Mouse (Mus musculus): ENCODE measurements around the gene Cluap1. TPM values are rescaled to one million over a fixed set of nuclear protein-coding genes. Genes with fewer than 3 reads are reported as not detected.

Gene Cluap1
- polyA plus RNA-seq, 1 experiment from 2014 or later, result 6.6 TPM

GRCm38 (mm10) chr16:3884201-3885064 is 24.2 kb upstream of the Cluap1 start, which contains the start of the genes Zfp597 and Gm20695:
Gene Zfp597, minus strand, starts transcription at chr16:3884561.
Gene Gm20695, plus strand, starts transcription at chr16:3884648.
- DNase-seq (peak; percentile 96), ATAC-seq (peak; percentile 97)
- H3K27me3 ChIP-seq (ENCODE audit: insufficient read depth, low read length), result no peaks in the 10 kb centered on the region
- TF ChIP-seq CTCF (IDR thresholded peaks at IDR 0.05; ENCODE audit: low read depth) (peak; percentile 70), EP300 (IDR thresholded peaks at IDR 0.05; ENCODE audit: low read depth) (no peak)
- H3K9ac ChIP-seq (replicated peaks), result peak within 1 kb of the TSS; percentile 98
- H3K27ac ChIP-seq (ENCODE audit: low read depth), result peak within 1 kb of the TSS; percentile 95
- peak within 1 kb of the TSS; percentile 97 for H3K4me2 ChIP-seq (ENCODE audit: low read depth, low read length)
- WGBS (ENCODE audit: insufficient replicate concordance), result 2% methylated on average over 81 of the region's 88 CpGs
- H3K4me1 ChIP-seq (ENCODE audit: insufficient read depth), result peaks cover 19% of the 10 kb centered on the region
- no peaks in the 10 kb centered on the region for H3K9me3 ChIP-seq (ENCODE audit: low read length)
- H3K4me3 ChIP-seq (ENCODE audit: low read depth, low read length), result peak within 1 kb of the TSS; percentile 99
- H3K36me3 ChIP-seq (replicated peaks; ENCODE audit: insufficient read depth, low read length), result peaks cover 3% of the 10 kb centered on the region

DNA sequence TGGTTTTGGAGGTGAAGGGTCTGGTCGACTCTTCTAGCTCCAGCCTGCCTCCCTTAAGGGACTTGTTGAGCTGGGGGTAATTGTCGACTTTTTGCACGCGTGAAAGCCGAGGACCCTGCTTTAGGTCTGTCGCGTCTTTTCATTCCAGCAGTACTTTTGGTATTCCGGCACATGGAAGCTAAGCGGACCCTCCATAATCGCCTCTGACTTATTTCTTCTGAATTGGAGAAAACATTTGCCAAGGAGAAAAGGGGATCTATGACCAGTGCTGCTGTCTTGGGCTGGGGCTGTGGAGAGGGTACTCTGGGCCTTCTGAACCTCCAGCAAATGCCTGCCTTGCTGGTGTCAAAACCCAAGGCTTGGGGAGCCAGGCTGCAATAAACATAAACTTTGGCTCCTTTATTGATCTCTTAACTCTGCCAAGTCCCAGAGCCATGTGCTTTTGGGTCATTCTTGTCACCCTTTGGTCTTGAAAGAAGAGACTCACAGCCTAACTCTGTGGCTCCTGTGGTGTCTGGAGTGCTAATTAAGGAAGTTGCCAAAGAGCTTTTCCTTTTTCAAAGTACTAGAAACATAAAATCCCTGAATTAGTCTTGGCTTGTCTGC is 23.4 kb upstream of the Cluap1 start:
- H3K4me3 ChIP-seq (ENCODE audit: low read depth, low read length), result peak overlapping the region; percentile 99
- peak overlapping the region; percentile 98 for H3K9ac ChIP-seq (replicated peaks)
- peak overlapping the region; percentile 95 for H3K27ac ChIP-seq (ENCODE audit: low read depth)
- ATAC-seq (peak; percentile 58), DNase-seq (peak; percentile 54)
- peaks cover 3% of the 10 kb centered on the region for H3K36me3 ChIP-seq (replicated peaks; ENCODE audit: insufficient read depth, low read length)
- WGBS (ENCODE audit: insufficient replicate concordance), result 5% methylated on average over 10 of the region's 10 CpGs
- peak overlapping the region; percentile 97 for H3K4me2 ChIP-seq (ENCODE audit: low read depth, low read length)
- TF ChIP-seq CTCF (IDR thresholded peaks at IDR 0.05; ENCODE audit: low read depth) (no peak), EP300 (IDR thresholded peaks at IDR 0.05; ENCODE audit: low read depth) (no peak)
- no peaks in the 10 kb centered on the region for H3K27me3 ChIP-seq (ENCODE audit: insufficient read depth, low read length)
- no peaks in the 10 kb centered on the region for H3K9me3 ChIP-seq (ENCODE audit: low read length)
- H3K4me1 ChIP-seq (ENCODE audit: insufficient read depth), result peaks cover 19% of the 10 kb centered on the region

DNA sequence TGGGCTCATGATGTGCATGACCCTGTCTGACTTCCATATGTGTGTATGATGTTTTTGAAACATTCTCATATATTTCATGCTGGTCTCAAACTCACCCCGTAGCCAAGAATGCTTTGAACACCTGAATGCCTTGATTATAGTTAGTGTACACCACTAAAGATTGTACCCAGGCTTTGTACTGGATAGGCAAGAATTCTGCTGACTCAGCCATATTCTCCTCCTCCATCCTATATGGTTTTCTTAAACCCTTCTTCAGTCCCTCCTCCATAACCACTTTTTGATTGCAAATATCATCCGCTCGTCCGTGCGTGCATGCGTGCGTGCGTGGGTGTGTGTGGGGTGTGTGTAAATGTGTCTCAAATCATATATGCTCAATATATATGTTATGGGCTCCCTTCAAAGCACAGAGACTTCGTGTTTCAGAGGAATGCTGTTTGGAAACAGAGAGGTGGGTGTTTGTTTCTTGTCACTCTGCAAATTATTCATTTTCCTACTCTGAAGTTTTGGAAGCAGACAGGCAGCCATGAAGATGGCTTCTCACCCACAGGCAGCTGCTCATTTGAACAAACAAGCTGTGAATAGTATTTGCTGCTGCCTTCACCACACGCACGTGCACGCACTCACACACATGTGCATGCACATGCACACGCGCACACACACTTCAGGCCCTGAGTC is 16.8 kb upstream of the Cluap1 start:
- H3K27me3 ChIP-seq (ENCODE audit: insufficient read depth, low read length), result no peaks in the 10 kb centered on the region
- TF ChIP-seq EP300 (IDR thresholded peaks at IDR 0.05; ENCODE audit: low read depth) (no peak), CTCF (IDR thresholded peaks at IDR 0.05; ENCODE audit: low read depth) (no peak)
- H3K9me3 ChIP-seq (ENCODE audit: low read length), result no peaks in the 10 kb centered on the region
- DNase-seq, result no peak
- H3K9ac ChIP-seq (replicated peaks), result no peak overlapping the region
- peaks cover 15% of the 10 kb centered on the region for H3K36me3 ChIP-seq (replicated peaks; ENCODE audit: insufficient read depth, low read length)
- H3K27ac ChIP-seq (ENCODE audit: low read depth), result no peak overlapping the region
- no peak for ATAC-seq
- WGBS (ENCODE audit: insufficient replicate concordance), result 89% methylated on average over 14 of the region's 14 CpGs
- H3K4me1 ChIP-seq (ENCODE audit: insufficient read depth), result peaks cover 19% of the 10 kb centered on the region
- no peak overlapping the region for H3K4me3 ChIP-seq (ENCODE audit: low read depth, low read length)
- H3K4me2 ChIP-seq (ENCODE audit: low read depth, low read length), result no peak overlapping the region

DNA sequence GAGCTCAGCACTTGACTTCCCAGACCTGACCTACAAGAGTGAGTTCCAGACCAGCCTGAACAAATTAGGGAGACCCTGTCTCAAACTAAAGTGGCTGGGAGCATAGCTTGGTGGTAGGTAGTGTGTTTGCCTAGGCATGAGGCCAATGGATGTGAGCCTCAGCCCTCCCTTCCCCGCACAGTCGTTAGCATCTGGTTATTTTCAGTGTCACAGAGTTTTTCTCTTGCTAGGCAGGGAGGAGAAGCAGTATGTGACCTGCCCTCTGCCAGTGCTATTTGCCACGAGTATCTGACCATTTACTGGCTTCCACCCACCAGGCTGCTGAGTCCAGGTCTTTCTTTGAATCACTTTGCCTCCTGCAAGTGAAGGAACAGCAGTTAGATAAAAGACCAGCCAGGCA is 14.9 kb upstream of the Cluap1 start:
- ATAC-seq, result no peak
- DNase-seq, result no peak
- peak overlapping the region; percentile 88; the same call in 1 of the 2 replicates for H3K27ac ChIP-seq (ENCODE audit: low read depth)
- peak overlapping the region; percentile 47 for H3K4me2 ChIP-seq (ENCODE audit: low read depth, low read length)
- no peak for TF ChIP-seq EP300 (IDR thresholded peaks at IDR 0.05; ENCODE audit: low read depth)
- TF ChIP-seq CTCF (IDR thresholded peaks at IDR 0.05; ENCODE audit: low read depth), result no peak
- H3K4me1 ChIP-seq (ENCODE audit: insufficient read depth), result peaks cover 12% of the 10 kb centered on the region
- no peaks in the 10 kb centered on the region for H3K9me3 ChIP-seq (ENCODE audit: low read length)
- 55% methylated on average over 3 of the region's 3 CpGs for WGBS (ENCODE audit: insufficient replicate concordance)
- H3K9ac ChIP-seq (replicated peaks), result no peak overlapping the region
- H3K4me3 ChIP-seq (ENCODE audit: low read depth, low read length), result no peak overlapping the region
- H3K36me3 ChIP-seq (replicated peaks; ENCODE audit: insufficient read depth, low read length), result peaks cover 29% of the 10 kb centered on the region
- no peaks in the 10 kb centered on the region for H3K27me3 ChIP-seq (ENCODE audit: insufficient read depth, low read length)

DNA sequence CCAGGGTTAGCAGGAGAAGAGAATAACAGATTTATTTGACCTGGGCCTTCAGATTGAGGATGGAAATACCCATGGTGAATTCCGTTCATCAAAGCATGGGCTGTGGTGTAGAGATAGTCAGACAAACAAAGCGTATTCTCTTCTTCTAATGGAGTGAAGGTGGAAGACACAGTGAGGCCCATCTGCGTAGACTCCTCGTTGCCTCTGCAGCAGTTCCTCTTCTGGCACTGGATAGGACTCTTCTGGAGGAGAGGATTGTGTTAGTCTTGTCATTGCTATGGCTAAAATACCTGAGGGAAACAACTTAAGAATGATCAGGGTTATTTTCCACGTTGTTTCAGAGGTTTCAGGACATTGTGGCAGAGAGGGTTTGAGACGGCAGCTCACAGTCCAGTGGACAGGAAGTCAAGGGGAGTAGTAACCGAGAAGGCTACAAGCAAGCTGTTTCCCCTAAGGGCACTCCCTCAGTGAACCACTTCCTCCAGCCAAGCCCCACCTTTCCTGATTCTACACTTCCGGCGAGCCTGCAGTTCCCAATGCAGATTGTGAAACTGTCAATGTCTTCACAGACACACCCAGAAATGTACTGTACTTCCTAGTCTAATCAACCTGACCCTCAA is 13.3 kb upstream of the Cluap1 start:
- ATAC-seq (peak; percentile 88), DNase-seq (peak; percentile 68)
- WGBS (ENCODE audit: insufficient replicate concordance), result 30% methylated on average over 9 of the region's 9 CpGs
- Histone ChIP-seq H3K27me3 (ENCODE audit: insufficient read depth, low read length) (no peaks in the 10 kb centered on the region), H3K9ac (replicated peaks) (peak overlapping the region; percentile 7; the same call in 1 of the 2 replicates), H3K36me3 (replicated peaks; ENCODE audit: insufficient read depth, low read length) (peaks cover 45% of the 10 kb centered on the region), H3K4me2 (ENCODE audit: low read depth, low read length) (peak overlapping the region; percentile 47), H3K4me3 (ENCODE audit: low read depth, low read length) (peak overlapping the region; percentile 8), H3K4me1 (ENCODE audit: insufficient read depth) (peaks cover 12% of the 10 kb centered on the region), H3K9me3 (ENCODE audit: low read length) (no peaks in the 10 kb centered on the region), H3K27ac (ENCODE audit: low read depth) (peak overlapping the region; percentile 88)
- TF ChIP-seq CTCF (IDR thresholded peaks at IDR 0.05; ENCODE audit: low read depth) (no peak), EP300 (IDR thresholded peaks at IDR 0.05; ENCODE audit: low read depth) (peak; percentile 61; the same call in 1 of the 2 replicates)

Data from liver, postnatal 0 days (tissue).